Mouse (Mus musculus): ENCODE data around the gene Cdk5rap2.

Gene Cdk5rap2

DNA sequence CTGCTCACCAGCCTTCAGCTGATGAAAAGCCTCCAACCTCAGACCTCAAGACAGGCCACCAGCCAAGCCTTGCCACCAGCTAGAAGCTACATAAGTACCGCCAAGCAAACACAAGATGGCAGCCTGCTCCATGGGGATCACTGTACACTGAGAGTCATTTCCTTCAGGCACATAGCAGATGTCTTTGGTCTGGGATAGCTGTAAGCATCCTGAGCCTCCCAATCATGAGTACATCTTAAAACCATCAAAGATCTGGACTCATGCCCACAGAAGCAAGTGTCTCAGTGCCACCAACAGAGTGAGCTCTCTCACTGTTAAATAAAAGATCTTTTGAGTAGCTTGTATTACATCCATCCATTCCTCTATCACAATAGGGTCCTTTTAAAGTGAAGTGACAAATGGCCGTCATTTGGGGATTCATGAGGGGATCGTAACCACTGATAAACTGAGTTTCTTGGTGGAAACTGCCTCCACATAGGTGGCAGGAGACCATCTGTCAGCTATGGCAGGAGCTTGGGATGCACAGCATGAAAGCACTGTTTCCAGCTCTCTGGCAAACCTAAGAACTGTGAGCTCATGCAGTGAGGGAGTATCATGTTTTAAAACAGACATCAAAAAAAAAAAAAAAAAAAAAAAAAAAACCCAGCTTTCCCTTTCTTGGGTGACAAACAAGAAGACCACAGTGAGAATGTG, 150.4 kb downstream of the Cdk5rap2 start:
- no peak for DNase-seq

DNA sequence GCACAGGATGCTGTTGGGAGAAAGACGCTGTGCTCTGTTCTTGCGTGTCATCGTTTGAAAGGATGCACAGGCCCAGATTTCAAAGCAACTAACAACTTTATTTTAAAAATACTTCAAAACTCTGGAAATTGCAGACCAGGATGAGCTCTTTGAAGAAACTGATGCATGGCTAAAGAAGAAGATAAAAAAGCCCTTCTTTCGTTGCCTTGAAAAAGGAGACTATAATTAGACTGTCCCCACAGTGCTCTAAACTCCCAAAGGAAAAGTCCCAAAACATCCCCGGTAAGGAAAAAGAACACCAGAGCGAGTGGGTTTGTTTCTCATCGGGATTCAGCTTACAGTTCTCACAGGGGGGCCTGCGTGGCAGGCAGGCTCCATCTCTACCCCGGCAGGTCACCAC, 151.4 kb downstream of the Cdk5rap2 start:
- no peak for DNase-seq

DNA sequence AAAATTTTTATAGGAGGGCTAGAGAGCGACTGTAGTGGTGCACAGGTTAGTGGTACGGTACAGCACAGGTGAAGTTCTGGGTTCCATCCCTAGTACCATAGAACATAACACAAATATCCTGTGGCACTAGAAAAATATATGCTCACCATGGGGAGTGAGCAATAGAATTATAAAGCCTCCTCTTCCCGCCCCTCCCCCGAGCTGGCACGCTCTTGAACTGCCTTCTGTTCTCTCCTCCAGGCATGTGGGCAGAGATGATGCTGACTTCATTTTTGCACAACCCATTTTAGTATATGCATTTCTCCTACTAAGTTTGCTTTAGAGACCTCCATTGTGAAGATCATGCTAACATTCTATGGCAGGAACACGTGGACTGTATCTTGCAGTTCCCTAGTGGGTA, 152.0 kb downstream of the Cdk5rap2 start:
- DNase-seq, result no peak

DNA sequence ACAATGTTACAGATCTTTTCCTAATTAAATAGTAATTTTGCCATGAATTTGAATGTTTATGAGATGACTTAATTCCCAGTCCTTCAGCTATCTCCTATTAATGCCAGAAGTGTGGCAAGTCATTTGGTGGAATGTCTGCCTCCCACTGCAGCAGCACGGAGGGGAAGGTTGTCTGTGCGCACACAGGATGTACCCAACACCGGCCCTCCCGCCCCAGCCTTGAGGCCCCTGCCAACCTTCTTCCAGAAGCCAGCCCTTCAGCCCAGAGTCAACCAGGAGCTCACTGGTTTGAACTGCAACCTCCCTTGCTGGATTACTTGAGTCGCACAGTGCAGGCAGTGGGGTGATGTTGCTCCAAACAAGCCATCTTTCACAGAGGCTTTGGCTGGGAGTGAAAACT, 158.5 kb downstream of the Cdk5rap2 start:
- DNase-seq, result no peak

DNA sequence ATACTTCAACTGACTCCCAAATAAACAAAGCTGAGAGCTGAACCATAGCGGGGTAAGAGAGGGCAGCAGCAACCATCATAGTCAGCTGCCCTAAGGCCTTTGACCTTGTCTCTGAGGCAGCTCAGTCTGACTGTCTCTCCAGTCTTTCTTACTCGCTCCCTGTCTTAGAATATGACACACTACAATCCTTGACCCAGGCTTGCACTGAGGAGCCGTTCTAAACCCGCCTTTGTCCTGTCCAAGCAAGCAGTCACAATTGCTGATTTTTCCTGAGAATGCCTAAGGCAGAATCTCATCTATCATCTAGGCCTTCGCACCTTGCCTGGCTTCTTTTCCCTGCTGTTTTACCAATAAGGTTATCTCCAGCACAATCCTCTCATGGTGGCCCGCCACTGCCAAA, 164.5 kb downstream of the Cdk5rap2 start:
- DNase-seq, result no peak

DNA sequence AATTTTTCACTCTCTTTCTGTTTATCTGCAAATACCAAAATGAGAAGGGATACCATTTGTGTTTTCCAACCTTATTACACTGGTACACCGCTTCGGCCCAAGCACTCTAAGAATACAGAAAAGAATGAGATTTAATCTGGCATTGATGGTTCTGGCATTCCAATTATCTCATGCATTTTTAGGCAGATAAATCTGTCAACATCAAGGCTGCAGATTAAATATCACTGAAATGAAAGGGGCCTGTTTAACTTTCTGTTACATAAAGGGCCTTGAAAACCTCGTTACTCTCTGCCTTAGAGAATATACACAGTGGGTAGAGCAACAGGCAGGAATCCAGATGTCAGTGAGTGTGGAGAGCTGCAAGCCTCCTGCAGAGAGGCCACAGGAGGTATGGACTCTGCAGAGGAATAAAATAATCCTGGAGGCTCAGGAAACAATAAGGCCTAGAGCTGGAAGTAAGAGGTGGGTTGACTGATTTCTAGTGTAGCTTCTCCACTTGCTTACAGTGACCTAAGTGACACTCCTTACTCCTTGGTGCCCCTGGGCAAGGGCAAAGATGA, 166.6 kb downstream of the Cdk5rap2 start:
- no peak for DNase-seq

DNA sequence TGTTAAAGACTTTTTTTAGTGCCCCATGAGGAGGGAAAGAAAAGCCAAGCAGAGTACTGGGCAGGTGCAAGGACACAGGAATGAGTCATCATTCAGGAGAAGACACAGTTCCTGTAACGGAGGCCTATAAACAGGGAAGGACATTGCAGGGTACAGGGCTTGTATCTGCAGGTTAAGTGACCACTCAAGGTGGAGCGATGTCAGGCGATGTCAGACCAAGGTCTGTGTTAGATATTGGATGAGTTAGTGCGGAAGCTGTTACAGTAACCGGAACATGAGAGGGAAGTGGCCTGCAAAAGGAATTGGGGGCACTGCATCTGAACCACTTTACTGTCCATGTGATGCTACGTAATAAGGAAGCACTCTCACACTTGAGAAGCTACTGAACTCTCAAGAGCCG, 170.5 kb downstream of the Cdk5rap2 start:
- DNase-seq, result no peak

DNA sequence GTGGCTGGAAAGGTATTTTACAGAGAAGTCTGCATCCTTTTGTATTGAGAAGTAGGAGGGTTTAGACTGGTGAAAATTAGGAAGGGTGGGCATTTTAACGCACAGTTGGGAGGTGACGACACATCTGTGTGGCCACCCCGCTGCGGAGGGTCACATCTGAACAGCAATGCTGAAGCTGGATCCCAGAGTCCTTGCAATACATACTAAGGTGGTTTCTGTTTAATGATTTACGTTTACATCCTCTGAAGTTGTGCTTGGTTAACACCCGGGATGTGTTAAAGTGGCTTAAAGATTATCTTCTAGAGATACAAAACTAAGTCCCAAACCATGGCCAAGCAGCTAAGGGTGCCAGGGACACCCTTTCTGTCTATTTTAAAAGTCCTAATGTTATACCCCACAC, 171.4 kb downstream of the Cdk5rap2 start:
- DNase-seq, result no peak

DNA sequence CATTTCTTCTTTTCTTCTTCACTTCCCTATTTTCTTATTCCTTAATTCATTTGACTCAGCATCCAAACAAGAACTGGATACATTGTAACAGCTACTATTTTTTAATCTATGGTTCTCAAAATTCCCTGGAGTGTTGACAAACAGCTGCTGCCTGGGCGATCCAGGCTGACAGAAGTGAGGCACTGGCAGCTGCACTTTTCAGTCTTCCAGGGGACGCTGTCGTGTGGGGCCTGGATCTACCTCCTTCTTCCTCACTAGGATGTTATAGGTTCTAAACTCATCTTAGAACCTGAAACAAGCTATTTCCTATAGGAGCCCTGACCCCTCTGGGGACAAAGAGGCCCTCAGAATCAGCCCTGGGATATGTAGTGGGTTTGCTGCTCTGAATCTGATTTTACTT, 177.9 kb downstream of the Cdk5rap2 start:
- no peak for DNase-seq

DNA sequence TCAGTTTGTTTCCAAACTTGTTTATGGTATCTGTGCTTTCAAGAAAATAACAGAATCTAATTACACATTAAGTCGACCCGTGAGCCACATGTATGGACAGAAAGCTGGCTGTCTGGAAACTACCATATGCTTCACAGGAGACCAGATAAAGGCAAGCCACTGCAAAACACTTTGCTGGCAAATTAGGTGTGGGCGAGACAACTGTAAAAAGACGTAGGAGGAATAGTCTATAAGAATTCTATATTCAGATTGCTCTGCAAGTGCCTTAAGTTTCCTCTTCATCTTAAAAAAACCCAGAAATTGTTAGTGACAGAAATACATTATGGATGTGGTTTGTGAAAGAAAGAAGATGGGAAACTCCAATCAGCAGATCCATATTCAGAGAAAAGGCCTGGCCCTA, 180.4 kb downstream of the Cdk5rap2 start:
- no peak for DNase-seq

DNA sequence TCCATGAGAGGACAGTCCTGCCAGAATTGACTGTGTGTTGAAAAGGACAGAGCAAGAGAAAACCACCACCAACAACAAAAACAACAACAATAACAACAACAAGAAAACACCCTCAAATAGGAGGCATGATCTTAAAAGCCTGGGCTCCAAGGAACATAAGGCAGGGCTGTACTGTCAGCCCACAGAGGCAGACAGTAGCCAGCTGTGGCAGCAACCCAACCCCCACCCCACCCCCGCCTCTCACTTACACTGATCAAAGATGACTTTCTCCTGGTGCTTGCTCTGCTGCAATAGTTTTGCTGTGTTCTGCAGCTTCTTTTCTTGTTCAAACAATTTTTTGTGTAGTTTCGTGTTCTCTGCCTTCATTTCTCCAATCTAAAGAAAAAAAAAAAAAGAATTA, 181.9 kb downstream of the Cdk5rap2 start:
- DNase-seq, result no peak

DNA sequence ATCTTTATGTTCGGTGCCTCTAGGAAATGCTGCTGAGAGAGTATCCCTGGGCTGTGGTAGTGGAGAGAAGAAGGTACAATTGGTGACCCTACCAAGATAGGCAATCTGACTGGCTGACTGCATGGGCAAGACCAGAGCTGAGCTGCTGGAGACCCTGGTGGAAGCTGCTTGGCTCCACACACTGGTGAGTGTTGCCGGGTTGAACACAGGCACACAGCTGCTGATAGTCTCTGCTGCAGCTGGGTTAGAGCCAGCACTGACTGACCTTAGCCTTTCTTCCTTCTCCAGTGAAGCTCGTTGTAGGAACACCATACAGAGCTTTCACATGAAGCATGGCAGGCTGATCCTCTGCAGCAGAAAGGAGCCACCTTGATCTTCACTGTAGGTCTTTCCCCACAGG, 182.6 kb downstream of the Cdk5rap2 start:
- no peak for DNase-seq

DNA sequence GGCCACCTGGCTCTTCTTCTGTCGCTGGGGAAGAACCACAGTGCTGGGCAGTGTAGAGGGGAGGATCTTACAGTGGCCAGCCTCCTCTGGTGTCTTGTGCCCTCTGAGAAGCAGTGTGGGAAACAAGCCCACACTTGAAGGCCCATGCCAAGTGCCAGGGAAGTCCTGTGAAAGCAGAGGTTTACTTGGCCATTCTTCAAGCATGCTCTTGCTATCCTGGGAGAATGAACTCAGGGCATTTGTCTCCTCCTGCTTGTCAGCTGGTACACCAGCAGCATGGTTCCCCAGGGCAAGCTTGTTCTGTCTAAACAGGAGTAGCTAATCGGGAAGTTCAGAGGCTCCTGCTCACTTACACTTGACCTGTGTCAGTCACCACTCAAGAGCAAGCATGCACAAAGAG, 185.7 kb downstream of the Cdk5rap2 start:
- DNase-seq, result no peak

DNA sequence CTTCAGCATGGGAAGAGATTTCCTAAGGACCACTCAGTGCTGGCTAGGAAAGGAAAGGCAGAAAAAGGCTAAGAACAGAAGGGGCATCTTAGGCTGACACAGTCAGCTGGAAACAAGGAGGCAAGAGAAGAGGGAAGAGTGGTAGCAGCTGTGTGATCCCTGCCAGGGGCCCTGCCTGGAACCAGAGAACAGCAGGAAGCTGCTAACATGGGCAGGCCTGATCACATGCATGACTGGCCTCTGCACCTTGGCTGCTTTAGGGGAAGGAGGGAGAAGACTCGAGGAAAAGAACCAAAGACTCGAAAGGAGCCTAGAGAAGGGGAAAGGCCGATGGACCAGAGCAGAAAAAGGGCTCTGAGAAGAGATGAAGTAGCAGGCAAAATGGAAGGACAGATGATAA, 188.4 kb downstream of the Cdk5rap2 start:
- DNase-seq, result no peak

DNA sequence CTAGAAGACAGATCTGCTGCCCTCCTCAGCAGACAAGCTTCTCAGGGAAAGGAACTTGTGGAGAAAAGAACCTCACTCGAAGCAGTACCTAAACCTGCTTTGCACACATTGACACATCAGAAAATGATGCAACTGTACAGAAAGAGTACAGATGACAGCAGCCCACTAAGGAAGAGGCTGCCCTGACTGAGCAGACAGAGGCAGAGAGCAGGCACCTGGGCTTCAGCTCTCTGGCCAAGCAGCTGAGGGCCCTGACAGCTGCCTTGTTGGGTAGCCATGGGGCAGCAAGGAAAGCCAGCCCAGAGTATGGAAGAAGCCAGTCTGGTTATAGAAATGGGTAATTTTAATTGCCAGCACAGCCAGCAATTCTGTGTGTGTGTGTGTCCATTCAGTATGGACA, 188.9 kb downstream of the Cdk5rap2 start:
- no peak for DNase-seq

DNA sequence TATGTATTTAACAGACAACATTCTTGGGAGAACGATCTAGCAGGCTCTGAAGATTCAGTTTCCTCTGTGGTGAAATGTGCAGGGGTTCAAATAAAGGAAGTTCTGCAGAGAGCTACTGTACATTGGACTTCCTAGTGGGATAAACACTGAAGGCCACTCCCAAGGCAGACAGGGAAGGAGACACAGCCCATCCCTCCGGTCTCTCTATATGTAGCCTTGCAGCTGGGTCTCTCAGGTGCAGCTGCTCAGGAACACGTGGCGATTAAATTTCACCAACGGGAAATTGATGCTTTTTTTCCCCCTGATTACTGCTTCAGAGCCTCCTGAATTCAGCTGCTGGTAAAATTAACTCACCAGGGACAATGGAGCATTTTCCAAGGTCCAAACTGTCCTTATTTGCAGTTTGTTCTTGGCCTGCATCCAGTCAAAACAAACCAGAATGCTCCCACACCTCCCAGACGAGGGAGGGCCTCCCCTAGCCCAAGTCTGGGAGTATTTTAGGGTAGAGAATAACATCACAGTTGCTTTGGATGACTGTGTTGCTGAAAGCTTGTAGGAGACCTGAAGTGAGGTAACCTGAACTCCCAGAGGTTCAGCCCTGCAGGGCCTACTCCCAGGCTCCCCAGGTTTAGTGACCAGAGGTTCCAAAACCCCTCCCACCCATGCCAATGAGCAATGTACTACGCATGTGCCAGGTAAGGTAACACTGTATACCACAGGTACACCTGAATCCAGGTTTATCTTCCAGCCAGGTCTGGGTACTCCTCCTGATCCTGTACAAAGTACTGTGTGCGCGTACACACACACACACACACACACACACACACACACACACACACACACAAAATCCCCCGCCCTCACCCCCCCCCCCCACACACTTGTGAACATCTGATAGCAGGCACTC, 189.7 kb downstream of the Cdk5rap2 start:
- DNase-seq, result peak; percentile 4

DNA sequence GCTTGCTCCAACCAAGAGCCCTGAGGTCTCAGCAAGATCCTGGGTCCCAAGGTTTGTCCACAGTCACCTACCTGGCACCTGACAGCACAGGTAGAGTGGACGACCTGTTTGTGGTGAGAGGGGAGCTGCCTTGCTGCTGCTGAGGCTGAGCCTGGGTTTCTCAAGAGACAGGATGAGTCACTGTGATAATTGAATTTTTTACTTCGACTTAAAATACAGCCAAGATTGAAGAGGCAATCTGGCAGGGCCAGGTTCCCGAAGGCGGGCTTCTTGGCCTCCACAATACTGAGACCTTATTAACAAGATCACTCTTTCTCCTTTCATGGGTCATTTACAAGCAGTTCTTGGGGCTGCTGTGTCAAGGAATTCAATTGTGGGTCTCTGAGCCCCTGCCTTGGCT, 190.5 kb downstream of the Cdk5rap2 start:
- no peak for DNase-seq

DNA sequence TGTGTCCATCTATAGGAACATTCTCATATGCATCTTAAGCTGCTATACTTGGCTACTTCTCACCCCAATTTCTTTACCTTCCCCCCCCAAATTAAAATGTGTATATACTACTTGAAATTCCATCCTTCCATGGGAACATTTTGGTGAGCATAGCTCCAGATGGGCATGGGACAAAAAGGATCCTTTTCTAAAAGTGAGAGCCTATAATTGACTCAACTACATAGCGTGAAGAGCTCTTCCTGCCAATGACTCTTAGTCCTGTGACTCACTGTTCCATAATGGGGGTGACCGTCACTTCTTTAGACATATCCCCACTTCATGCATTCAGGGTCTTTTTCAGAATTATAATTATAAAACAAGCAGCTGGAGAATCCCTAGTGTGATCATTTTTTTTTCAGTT, 224.3 kb downstream of the Cdk5rap2 start:
- DNase-seq, result no peak
